Mouse (Mus musculus): ENCODE results near the gene Cercam. TPM values are rescaled to one million over a fixed set of nuclear protein-coding genes. Genes with fewer than 3 reads are reported as not detected.

The Cercam gene
- polyA plus RNA-seq, 1 experiment from 2014 or later, result 6.1 TPM

- no peak overlapping the region for H3K27ac ChIP-seq (replicated peaks; ENCODE audit: low read depth, low read length)
- H3K4me1 ChIP-seq (ENCODE audit: control insufficient read depth, insufficient read depth, low read length), result no peaks in the 10 kb centered on the region
- WGBS, result 93% methylated on average over 5 of the region's 5 CpGs
- H3K4me2 ChIP-seq (ENCODE audit: low read depth, low read length), result no peak overlapping the region
- no peak for ATAC-seq (replicated peaks; ENCODE audit: insufficient number of reproducible peaks, low FRiP score, low TSS enrichment, low read depth)
- no peak overlapping the region for H3K9ac ChIP-seq (replicated peaks; ENCODE audit: low read length)
- DNase-seq (ENCODE audit: low spot score), result no peak
- no peaks in the 10 kb centered on the region for H3K9me3 ChIP-seq (replicated peaks; ENCODE audit: control insufficient read depth, low read length)
- no peaks in the 10 kb centered on the region for H3K36me3 ChIP-seq (replicated peaks; ENCODE audit: control insufficient read depth, insufficient read depth, low read depth, low read length)
- no peaks in the 10 kb centered on the region for H3K27me3 ChIP-seq (ENCODE audit: control insufficient read depth, insufficient read depth, low read length)
- H3K4me3 ChIP-seq (ENCODE audit: low read depth, low read length), result no peak overlapping the region
These were observed 35.2 kb upstream of the Cercam start for GRCm38 (mm10) chr2:29833796-29834195.

- DNase-seq (ENCODE audit: low spot score), result no peak
- 51% methylated on average over 2 of the region's 2 CpGs for WGBS
These were observed 33.5 kb upstream of the Cercam start for GRCm38 (mm10) chr2:29835391-29835899.

GRCm38 (mm10) chr2:29839460-29839859 is 29.5 kb upstream of the Cercam start:
- H3K27me3 ChIP-seq (ENCODE audit: control insufficient read depth, insufficient read depth, low read length), result peaks cover 14% of the 10 kb centered on the region
- WGBS, result 54% methylated on average over 4 of the region's 4 CpGs
- no peak overlapping the region for H3K9ac ChIP-seq (replicated peaks; ENCODE audit: low read length)
- ATAC-seq (replicated peaks; ENCODE audit: insufficient number of reproducible peaks, low FRiP score, low TSS enrichment, low read depth) (peak; percentile 37; the same call in 1 of the 2 replicates), DNase-seq (ENCODE audit: low spot score) (no peak)
- no peak overlapping the region for H3K27ac ChIP-seq (replicated peaks; ENCODE audit: low read depth, low read length)
- H3K4me3 ChIP-seq (ENCODE audit: low read depth, low read length), result no peak overlapping the region
- no peaks in the 10 kb centered on the region for H3K4me1 ChIP-seq (ENCODE audit: control insufficient read depth, insufficient read depth, low read length)
- H3K36me3 ChIP-seq (replicated peaks; ENCODE audit: control insufficient read depth, insufficient read depth, low read depth, low read length), result peaks cover 4% of the 10 kb centered on the region
- no peak overlapping the region for H3K4me2 ChIP-seq (ENCODE audit: low read depth, low read length)
- no peaks in the 10 kb centered on the region for H3K9me3 ChIP-seq (replicated peaks; ENCODE audit: control insufficient read depth, low read length)

More at GRCm38 (mm10) chr2:29835391-29835899, 33.5 kb upstream of the Cercam start:
- no peaks in the 10 kb centered on the region for H3K4me1 ChIP-seq (ENCODE audit: control insufficient read depth, insufficient read depth, low read length)
- H3K27ac ChIP-seq (replicated peaks; ENCODE audit: low read depth, low read length), result no peak overlapping the region
- no peaks in the 10 kb centered on the region for H3K27me3 ChIP-seq (ENCODE audit: control insufficient read depth, insufficient read depth, low read length)
- no peaks in the 10 kb centered on the region for H3K36me3 ChIP-seq (replicated peaks; ENCODE audit: control insufficient read depth, insufficient read depth, low read depth, low read length)
- no peak overlapping the region for H3K4me2 ChIP-seq (ENCODE audit: low read depth, low read length)
- no peak for ATAC-seq (replicated peaks; ENCODE audit: insufficient number of reproducible peaks, low FRiP score, low TSS enrichment, low read depth)
- no peak overlapping the region for H3K4me3 ChIP-seq (ENCODE audit: low read depth, low read length)
- H3K9me3 ChIP-seq (replicated peaks; ENCODE audit: control insufficient read depth, low read length), result no peaks in the 10 kb centered on the region
- H3K9ac ChIP-seq (replicated peaks; ENCODE audit: low read length), result no peak overlapping the region

GRCm38 (mm10) chr2:29843231-29844105 is 25.5 kb upstream of the Cercam start:
- H3K4me2 ChIP-seq (ENCODE audit: low read depth, low read length), result no peak overlapping the region
- ATAC-seq (replicated peaks; ENCODE audit: insufficient number of reproducible peaks, low FRiP score, low TSS enrichment, low read depth) (no peak), DNase-seq (ENCODE audit: low spot score) (no peak)
- no peak overlapping the region for H3K4me3 ChIP-seq (ENCODE audit: low read depth, low read length)
- no peak overlapping the region for H3K9ac ChIP-seq (replicated peaks; ENCODE audit: low read length)
- peaks cover 4% of the 10 kb centered on the region for H3K36me3 ChIP-seq (replicated peaks; ENCODE audit: control insufficient read depth, insufficient read depth, low read depth, low read length)
- H3K27ac ChIP-seq (replicated peaks; ENCODE audit: low read depth, low read length), result no peak overlapping the region
- WGBS, result 58% methylated on average over 9 of the region's 9 CpGs
- no peaks in the 10 kb centered on the region; the same call in 1 of the 2 replicates for H3K4me1 ChIP-seq (ENCODE audit: control insufficient read depth, insufficient read depth, low read length)
- H3K9me3 ChIP-seq (replicated peaks; ENCODE audit: control insufficient read depth, low read length), result no peaks in the 10 kb centered on the region
- H3K27me3 ChIP-seq (ENCODE audit: control insufficient read depth, insufficient read depth, low read length), result peaks cover 44% of the 10 kb centered on the region

GRCm38 (mm10) chr2:29844115-29844514 is 24.8 kb upstream of the Cercam start:
- H3K4me2 ChIP-seq (ENCODE audit: low read depth, low read length), result no peak overlapping the region
- peaks cover 4% of the 10 kb centered on the region for H3K36me3 ChIP-seq (replicated peaks; ENCODE audit: control insufficient read depth, insufficient read depth, low read depth, low read length)
- H3K9ac ChIP-seq (replicated peaks; ENCODE audit: low read length), result no peak overlapping the region
- no peaks in the 10 kb centered on the region for H3K9me3 ChIP-seq (replicated peaks; ENCODE audit: control insufficient read depth, low read length)
- DNase-seq (ENCODE audit: low spot score), result no peak
- H3K27me3 ChIP-seq (ENCODE audit: control insufficient read depth, insufficient read depth, low read length), result peaks cover 45% of the 10 kb centered on the region
- H3K4me1 ChIP-seq (ENCODE audit: control insufficient read depth, insufficient read depth, low read length), result no peaks in the 10 kb centered on the region; the same call in 1 of the 2 replicates
- no peak overlapping the region; the same call in 1 of the 2 replicates for H3K4me3 ChIP-seq (ENCODE audit: low read depth, low read length)
- WGBS, result 61% methylated on average over 2 of the region's 2 CpGs
- H3K27ac ChIP-seq (replicated peaks; ENCODE audit: low read depth, low read length), result no peak overlapping the region
- ATAC-seq (replicated peaks; ENCODE audit: insufficient number of reproducible peaks, low FRiP score, low TSS enrichment, low read depth), result no peak

- 9% methylated on average over 3 of the region's 3 CpGs for WGBS
- Histone ChIP-seq H3K4me3 (ENCODE audit: low read depth, low read length) (no peak overlapping the region), H3K4me1 (ENCODE audit: control insufficient read depth, insufficient read depth, low read length) (no peaks in the 10 kb centered on the region; the same call in 1 of the 2 replicates), H3K27ac (replicated peaks; ENCODE audit: low read depth, low read length) (no peak overlapping the region), H3K9ac (replicated peaks; ENCODE audit: low read length) (no peak overlapping the region), H3K9me3 (replicated peaks; ENCODE audit: control insufficient read depth, low read length) (no peaks in the 10 kb centered on the region), H3K27me3 (ENCODE audit: control insufficient read depth, insufficient read depth, low read length) (peaks cover 45% of the 10 kb centered on the region), H3K4me2 (ENCODE audit: low read depth, low read length) (no peak overlapping the region), H3K36me3 (replicated peaks; ENCODE audit: control insufficient read depth, insufficient read depth, low read depth, low read length) (peaks cover 4% of the 10 kb centered on the region)
- DNase-seq (ENCODE audit: low spot score) (no peak), ATAC-seq (replicated peaks; ENCODE audit: insufficient number of reproducible peaks, low FRiP score, low TSS enrichment, low read depth) (no peak)
These were observed 24.3 kb upstream of the Cercam start for GRCm38 (mm10) chr2:29844661-29845060.

- Histone ChIP-seq H3K36me3 (replicated peaks; ENCODE audit: control insufficient read depth, insufficient read depth, low read depth, low read length) (peaks cover 4% of the 10 kb centered on the region), H3K27me3 (ENCODE audit: control insufficient read depth, insufficient read depth, low read length) (peaks cover 45% of the 10 kb centered on the region), H3K4me3 (ENCODE audit: low read depth, low read length) (peak overlapping the region; percentile 28), H3K27ac (replicated peaks; ENCODE audit: low read depth, low read length) (0 out of 2 replicates have a peak overlapping the region, but pooled peaks have one; percentile 28), H3K9me3 (replicated peaks; ENCODE audit: control insufficient read depth, low read length) (no peaks in the 10 kb centered on the region), H3K9ac (replicated peaks; ENCODE audit: low read length) (peak overlapping the region; percentile 61), H3K4me1 (ENCODE audit: control insufficient read depth, insufficient read depth, low read length) (no peaks in the 10 kb centered on the region; the same call in 1 of the 2 replicates), H3K4me2 (ENCODE audit: low read depth, low read length) (peak overlapping the region; percentile 61)
- no peak for ATAC-seq (replicated peaks; ENCODE audit: insufficient number of reproducible peaks, low FRiP score, low TSS enrichment, low read depth)
- 1% methylated on average over 25 of the region's 25 CpGs for WGBS
- peak; percentile 16 for DNase-seq (ENCODE audit: low spot score)
These were observed 23.3 kb upstream of the Cercam start for GRCm38 (mm10) chr2:29845636-29846035.
